Mouse (Mus musculus) midbrain, embryonic 11.5 days (tissue): ENCODE measurements at regions not wholly inside any gene's neighbourhood (a gene's known extent, or its start where the extent isn't known, plus 50 kb on each side); places are given as distances from the start of the nearest gene placed in this dataset.
"Not testable (repeated sequence)": the region's sequence is repeated elsewhere in the genome, so short reads cannot be mapped to it uniquely, and the experiment has no call there.

Experiments used
- ATAC-seq: fragments of 200-750 bp; cut with Nextera tagmentation; 2 replicates; pipeline ENCODE4 v1.8.0; 2017; ENCODE audit warnings: moderate TSS enrichment, moderate library complexity; ENCODE audit not compliant: low FRiP score
- DNase-seq: peaks from one replicate; pipeline ENCODE4 v3.0.0; 2015; ENCODE audit warnings: low spot score; ENCODE audit errors: missing footprints
- H3K27ac ChIP-seq: fragments of 300-500 bp; sonication (generic); 2 replicates; pipeline ENCODE4 v1.5.1; 2014; ENCODE audit warnings: low read depth, low read length
- H3K27me3 ChIP-seq: fragments of 300-500 bp; sonication (generic); 2 replicates; pipeline ENCODE4 v1.6.1; 2014; ENCODE audit warnings: mild to moderate bottlenecking, low read length, moderate library complexity, mixed read lengths; ENCODE audit not compliant: control insufficient read depth, insufficient read depth
- H3K36me3 ChIP-seq: fragments of 300-500 bp; sonication (generic); 2 replicates; pipeline ENCODE4 v1.6.1; 2014; ENCODE audit warnings: mild to moderate bottlenecking, low read length, moderate library complexity, mixed read lengths; ENCODE audit not compliant: control insufficient read depth, insufficient read depth
- H3K4me1 ChIP-seq: fragments of 300-500 bp; sonication (generic); 2 replicates; pipeline ENCODE4 v1.6.1; 2014; ENCODE audit warnings: low read length; ENCODE audit not compliant: control insufficient read depth, insufficient read depth
- H3K4me2 ChIP-seq: fragments of 300-500 bp; sonication (generic); 2 replicates; pipeline ENCODE4 v1.6.1; 2014; ENCODE audit warnings: mild to moderate bottlenecking, moderate library complexity
- H3K4me3 ChIP-seq: fragments of 300-500 bp; sonication (generic); 2 replicates; pipeline ENCODE4 v1.5.1; 2014; ENCODE audit warnings: low read depth, low read length
- H3K9ac ChIP-seq: fragments of 300-500 bp; sonication (generic); 2 replicates; pipeline ENCODE4 v1.6.1; 2014; ENCODE audit warnings: low read length
- H3K9me3 ChIP-seq: fragments of 300-500 bp; sonication (generic); 2 replicates; pipeline ENCODE4 v1.6.1; 2016; ENCODE audit warnings: low read length; ENCODE audit not compliant: control insufficient read depth
- WGBS: fragments of 180-500 bp; shearing (Covaris S2); extraction: QIAGEN DNeasy Blood & Tissue Kit; methylation state at CpG from one replicate; pipeline ENCODE4 v1.1.7; 2014; 5-methylcytosine and 5-hydroxymethylcytosine counted together

- DNase-seq (peak; percentile 14), ATAC-seq (no peak)
- Histone ChIP-seq H3K9ac (no peak overlapping the region), H3K36me3 (no peaks in the 10 kb centered on the region), H3K9me3 (peaks cover 3% of the 10 kb centered on the region; the same call in 1 of the 2 replicates), H3K4me2 (no peak overlapping the region), H3K27ac (no peak overlapping the region), H3K4me1 (no peaks in the 10 kb centered on the region), H3K27me3 (no peaks in the 10 kb centered on the region), H3K4me3 (no peak overlapping the region)
- WGBS: 83% methylated on average over 8 of the region's 8 CpGs
Observed at GRCm38 (mm10) chr16:29913357-29914010, 150.7 kb upstream of the Hes1 start.

GRCm38 (mm10) chr16:29915346-29915745 is 148.8 kb upstream of the Hes1 start:
- Histone ChIP-seq H3K4me2 (no peak overlapping the region), H3K27me3 (no peaks in the 10 kb centered on the region), H3K36me3 (no peaks in the 10 kb centered on the region), H3K27ac (no peak overlapping the region), H3K9me3 (peaks cover 3% of the 10 kb centered on the region; the same call in 1 of the 2 replicates), H3K9ac (no peak overlapping the region), H3K4me3 (no peak overlapping the region), H3K4me1 (no peaks in the 10 kb centered on the region)
- DNase-seq (peak; percentile 60), ATAC-seq (no peak)
- WGBS: 60% methylated on average over 11 of the region's 11 CpGs

- no peak for ATAC-seq
- no peaks in the 10 kb centered on the region for H3K36me3 ChIP-seq
- DNase-seq: peak; percentile 60
- H3K27me3 ChIP-seq: no peaks in the 10 kb centered on the region
- H3K27ac ChIP-seq: no peak overlapping the region
- no peaks in the 10 kb centered on the region for H3K4me1 ChIP-seq
- no peaks in the 10 kb centered on the region for H3K9me3 ChIP-seq
- no peak overlapping the region for H3K4me2 ChIP-seq
- WGBS: 44% methylated on average over 3 of the region's 3 CpGs
- no peak overlapping the region for H3K4me3 ChIP-seq
- no peak overlapping the region for H3K9ac ChIP-seq
Observed at GRCm38 (mm10) chr16:29917989-29918388, 146.2 kb upstream of the Hes1 start.

- ATAC-seq (no peak), DNase-seq (peak; percentile 54)
- WGBS: 86% methylated on average over 6 of the region's 6 CpGs
- H3K4me2 ChIP-seq: no peak overlapping the region
- no peaks in the 10 kb centered on the region for H3K36me3 ChIP-seq
- H3K4me3 ChIP-seq: no peak overlapping the region
- H3K27me3 ChIP-seq: no peaks in the 10 kb centered on the region
- no peaks in the 10 kb centered on the region for H3K4me1 ChIP-seq
- H3K9me3 ChIP-seq: no peaks in the 10 kb centered on the region
- no peak overlapping the region for H3K9ac ChIP-seq
- no peak overlapping the region for H3K27ac ChIP-seq
Observed at GRCm38 (mm10) chr16:29918396-29918795, 145.8 kb upstream of the Hes1 start.

GRCm38 (mm10) chr16:29920940-29921339 is 143.2 kb upstream of the Hes1 start:
- no peak overlapping the region for H3K27ac ChIP-seq
- ATAC-seq: no peak
- no peak overlapping the region for H3K4me2 ChIP-seq
- no peaks in the 10 kb centered on the region for H3K36me3 ChIP-seq
- H3K27me3 ChIP-seq: no peaks in the 10 kb centered on the region
- H3K9ac ChIP-seq: no peak overlapping the region
- no peaks in the 10 kb centered on the region for H3K4me1 ChIP-seq
- H3K4me3 ChIP-seq: no peak overlapping the region
- peak; percentile 49 for DNase-seq
- 78% methylated on average over 5 of the region's 5 CpGs for WGBS
- no peaks in the 10 kb centered on the region for H3K9me3 ChIP-seq

GRCm38 (mm10) chr16:29921385-29921784 is 142.8 kb upstream of the Hes1 start:
- H3K9ac ChIP-seq: no peak overlapping the region
- 67% methylated on average over 3 of the region's 3 CpGs for WGBS

GRCm38 (mm10) chr16:29927276-29927675 is 136.9 kb upstream of the Hes1 start:
- H3K27me3 ChIP-seq, H3K36me3 ChIP-seq, H3K9me3 ChIP-seq, H3K4me2 ChIP-seq, H3K9ac ChIP-seq, H3K27ac ChIP-seq, ATAC-seq, DNase-seq, H3K4me3 ChIP-seq, H3K4me1 ChIP-seq: not testable (repeated sequence)
- 93% methylated on average over 11 of the region's 11 CpGs for WGBS

More at GRCm38 (mm10) chr16:29921385-29921784, 142.8 kb upstream of the Hes1 start:
- ATAC-seq (no peak), DNase-seq (peak; percentile 73)
- H3K4me3 ChIP-seq: no peak overlapping the region
- H3K27me3 ChIP-seq: no peaks in the 10 kb centered on the region
- no peaks in the 10 kb centered on the region for H3K36me3 ChIP-seq
- H3K4me2 ChIP-seq: no peak overlapping the region
- no peaks in the 10 kb centered on the region for H3K4me1 ChIP-seq
- no peaks in the 10 kb centered on the region for H3K9me3 ChIP-seq
- H3K27ac ChIP-seq: no peak overlapping the region

- no peak overlapping the region for H3K27ac ChIP-seq
- no peaks in the 10 kb centered on the region for H3K36me3 ChIP-seq
- ATAC-seq (no peak), DNase-seq (no peak)
- peaks cover 4% of the 10 kb centered on the region; the same call in 1 of the 2 replicates for H3K9me3 ChIP-seq
- H3K4me2 ChIP-seq: no peak overlapping the region
- no peak overlapping the region for H3K9ac ChIP-seq
- H3K4me3 ChIP-seq: no peak overlapping the region
- H3K27me3 ChIP-seq: no peaks in the 10 kb centered on the region
- H3K4me1 ChIP-seq: no peaks in the 10 kb centered on the region
- 96% methylated on average over 4 of the region's 4 CpGs for WGBS
Observed at GRCm38 (mm10) chr16:29928291-29928690, 135.9 kb upstream of the Hes1 start.

- H3K4me1 ChIP-seq: no peaks in the 10 kb centered on the region
- no peak overlapping the region for H3K4me3 ChIP-seq
- no peak for ATAC-seq
- no peak overlapping the region for H3K9ac ChIP-seq
- no peak overlapping the region for H3K4me2 ChIP-seq
- H3K27ac ChIP-seq: no peak overlapping the region
- no peak for DNase-seq
- H3K9me3 ChIP-seq: peaks cover 4% of the 10 kb centered on the region; the same call in 1 of the 2 replicates
- no peaks in the 10 kb centered on the region for H3K36me3 ChIP-seq
- H3K27me3 ChIP-seq: no peaks in the 10 kb centered on the region
- 93% methylated on average over 10 of the region's 10 CpGs for WGBS
Observed at GRCm38 (mm10) chr16:29931746-29932351, 132.3 kb upstream of the Hes1 start.
